Mouse (Mus musculus): ENCODE data around the gene Adh7. TPM values are rescaled to one million over a fixed set of nuclear protein-coding genes. Genes with fewer than 3 reads are reported as not detected.

Gene Adh7
- total and polyA plus RNA-seq, 3 experiments: not detected

DNA sequence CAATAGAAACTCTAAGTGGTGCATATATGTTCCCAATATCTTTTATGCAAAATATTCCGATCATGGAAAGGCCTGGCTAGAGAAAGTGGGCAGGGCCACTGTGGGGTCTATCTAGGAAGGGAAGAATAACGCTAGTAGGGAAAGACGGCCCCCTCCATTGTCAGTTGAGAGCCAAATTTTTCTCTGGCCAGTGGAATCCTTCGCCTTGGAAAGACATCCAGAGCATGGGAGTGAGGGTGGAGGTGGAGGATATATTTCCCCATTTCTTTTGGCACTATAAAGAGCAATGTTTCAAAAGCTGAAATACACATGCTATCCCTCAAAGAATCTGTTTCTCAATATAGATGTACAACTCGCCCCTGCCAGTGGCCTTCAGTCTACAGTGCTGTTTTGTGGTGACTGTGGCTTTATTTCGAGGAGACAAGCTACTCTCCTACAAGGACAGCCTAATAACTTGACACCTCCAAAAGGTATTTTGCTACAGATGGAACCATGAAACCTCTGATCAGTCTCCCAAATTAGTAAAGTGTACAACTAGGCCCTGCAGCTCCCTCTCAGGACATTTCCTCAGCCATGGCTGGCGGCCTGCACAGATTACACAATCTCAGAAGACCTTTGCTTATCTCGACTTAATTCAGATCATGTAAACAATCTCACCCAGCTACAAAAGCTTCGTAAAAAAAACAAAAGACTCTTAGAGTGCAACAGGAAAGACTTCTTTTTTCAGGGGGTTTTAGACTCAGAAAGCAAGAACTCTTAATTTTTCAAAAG is 38.4 kb downstream of the Adh7 start:
- Histone ChIP-seq H3K4me3 (replicated peaks in 1 of 3; ENCODE audit: low read depth in 2 of 3, low read length in 2 of 3, poor library complexity in 1 of 3) (no peak overlapping the region), H3K36me3 (replicated peaks in 1 of 2; ENCODE audit: control insufficient read depth in 1 of 2, insufficient read depth in 1 of 2, low read length in 1 of 2) (no peaks in the 10 kb centered on the region), H3K27me3 (replicated peaks) (no peaks in the 10 kb centered on the region), H3K4me1 (ENCODE audit: control insufficient read depth in 1 of 2, insufficient read depth in 2 of 2) (no peaks in the 10 kb centered on the region), H3K4me2 (ENCODE audit: insufficient read depth, low read depth, poor library complexity, severe bottlenecking) (no peak overlapping the region), H3K9me3 (replicated peaks; ENCODE audit: low read length) (no peaks in the 10 kb centered on the region), H3K9ac (ENCODE audit: insufficient read depth, low read depth) (no peak overlapping the region), H3K79me2 (replicated peaks; ENCODE audit: control insufficient read depth, extremely low read depth, insufficient read depth, poor library complexity, severe bottlenecking) (no peaks in the 10 kb centered on the region), H3K27ac (ENCODE audit: insufficient read depth, low read depth) (no peak overlapping the region)
- in situ Hi-C loops (cut with MboI; ENCODE audit: low pct_ligation_motif_present, low pct_unique_long_range_greater_than_20kb, low sequenced_read_pairs) (no loop called here), dilution Hi-C loops (cut with MboI; ENCODE audit: extremely low pct_ligation_motif_present, extremely low pct_unique_long_range_greater_than_20kb, low sequenced_read_pairs) (no loop called here)
- DNase-seq (ENCODE audit: extremely low read depth): no peak
- no peak for TF ChIP-seq KAT2A (IDR thresholded peaks at IDR 0.05; ENCODE audit: insufficient replicate concordance, low read length)
- no peak for TF ChIP-seq POLR2A (IDR thresholded peaks at IDR 0.05; ENCODE audit: low read depth, low read length)
- TF ChIP-seq USF1 (IDR thresholded peaks at IDR 0.05; ENCODE audit: low read depth, low read length): no peak
- no peak for TF ChIP-seq POLR2AphosphoS2 (IDR thresholded peaks at IDR 0.05; ENCODE audit: low read depth, low read length)
- no peak for TF ChIP-seq ZMIZ1 (IDR thresholded peaks at IDR 0.05; ENCODE audit: low read depth, low read length)
- TF ChIP-seq BHLHE40 (IDR thresholded peaks at IDR 0.05; ENCODE audit: low read depth, low read length): no peak

DNA sequence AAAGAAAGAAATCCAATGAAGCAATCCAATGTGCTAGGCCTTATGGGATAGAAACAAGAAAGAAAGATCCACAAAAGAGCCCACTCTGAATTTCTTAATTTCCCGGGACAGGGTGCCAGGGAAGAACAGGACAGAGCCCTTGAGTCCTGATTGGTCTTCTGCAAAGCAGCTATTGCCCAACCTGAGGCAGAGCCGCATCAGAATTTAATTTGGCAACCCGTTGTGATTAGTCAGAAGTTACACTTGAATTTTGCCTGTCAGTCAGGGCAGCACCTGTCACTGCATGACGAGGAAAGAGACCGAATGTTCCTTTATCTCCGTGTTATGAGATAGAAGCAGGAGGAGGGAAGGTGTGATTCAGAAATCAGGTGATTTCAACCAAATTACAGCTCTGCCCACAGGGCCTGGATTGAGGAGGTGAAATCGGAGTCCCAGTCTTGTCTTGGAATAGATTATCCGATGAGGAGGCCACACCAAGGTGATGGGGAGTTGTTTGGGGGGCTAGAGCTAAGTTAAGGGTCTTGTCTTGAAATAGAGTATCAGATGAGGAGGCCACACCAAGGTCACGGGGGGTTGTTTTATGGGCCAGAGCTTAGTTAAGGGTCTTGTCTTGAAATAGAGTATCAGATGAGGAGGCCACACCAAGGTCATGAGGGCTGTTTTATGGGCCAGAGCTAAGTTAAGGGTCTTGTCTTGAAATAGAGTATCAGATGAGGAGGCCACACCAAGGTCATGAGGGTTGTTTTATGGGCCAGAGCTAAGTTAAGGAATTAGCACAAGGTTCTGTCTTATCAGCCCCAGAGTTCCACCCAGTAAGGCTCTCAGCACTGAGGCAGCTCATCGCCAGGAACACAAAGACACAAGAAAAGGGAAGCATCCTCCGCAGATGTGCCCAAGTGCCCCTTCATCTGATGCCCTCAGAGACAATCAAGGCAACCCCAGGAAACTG is 43.4 kb downstream of the Adh7 start, which contains the start of gene Adh1:
TSS of gene Adh1 (plus strand) at position 271 of the 949 bp plus-strand sequence.
- no peak for DNase-seq (ENCODE audit: extremely low read depth)
- Histone ChIP-seq H3K4me1 (ENCODE audit: control insufficient read depth in 1 of 2, insufficient read depth in 2 of 2) (no peaks in the 10 kb centered on the region), H3K4me3 (replicated peaks in 1 of 3; ENCODE audit: low read depth in 2 of 3, low read length in 2 of 3, poor library complexity in 1 of 3) (no peak within 1 kb of the TSS), H3K9me3 (replicated peaks; ENCODE audit: low read length) (no peaks in the 10 kb centered on the region), H3K27ac (ENCODE audit: insufficient read depth, low read depth) (no peak within 1 kb of the TSS), H3K36me3 (replicated peaks in 1 of 2; ENCODE audit: control insufficient read depth in 1 of 2, insufficient read depth in 1 of 2, low read length in 1 of 2) (no peaks in the 10 kb centered on the region), H3K4me2 (ENCODE audit: insufficient read depth, low read depth, poor library complexity, severe bottlenecking) (no peak within 1 kb of the TSS), H3K9ac (ENCODE audit: insufficient read depth, low read depth) (no peak within 1 kb of the TSS), H3K27me3 (replicated peaks) (no peaks in the 10 kb centered on the region), H3K79me2 (replicated peaks; ENCODE audit: control insufficient read depth, extremely low read depth, insufficient read depth, poor library complexity, severe bottlenecking) (no peaks in the 10 kb centered on the region)
- dilution Hi-C loops (cut with MboI; ENCODE audit: extremely low pct_ligation_motif_present, extremely low pct_unique_long_range_greater_than_20kb, low sequenced_read_pairs): no loop called here
- TF ChIP-seq MAFK (IDR thresholded peaks at IDR 0.05; ENCODE audit: insufficient replicate concordance, low read length) (no peak), CHD1 (IDR thresholded peaks at IDR 0.05; ENCODE audit: low read depth, low read length) (no peak), KAT2A (IDR thresholded peaks at IDR 0.05; ENCODE audit: insufficient replicate concordance, low read length) (no peak), MXI1 (IDR thresholded peaks at IDR 0.05; ENCODE audit: low read depth, low read length) (no peak), NELFE (IDR thresholded peaks at IDR 0.05; ENCODE audit: low read depth, low read length) (no peak), ZNF384 (IDR thresholded peaks at IDR 0.05; ENCODE audit: low read depth, low read length) (no peak), ETS1 (conservative IDR thresholded peaks at IDR 0.05; ENCODE audit: low read depth, low read length) (no peak), TCF12 (IDR thresholded peaks at IDR 0.05; ENCODE audit: low read depth, low read length) (no peak)
- in situ Hi-C loops (cut with MboI; ENCODE audit: low pct_ligation_motif_present, low pct_unique_long_range_greater_than_20kb, low sequenced_read_pairs): no loop called here
